Mouse (Mus musculus): Measurements from ENCODE around the gene Rffl.

- TF ChIP-seq POLR2A (IDR thresholded peaks at IDR 0.05; ENCODE audit: low read depth, low read length) (no peak), CTCF (conservative IDR thresholded peaks at IDR 0.05; ENCODE audit: insufficient read depth, insufficient read length, low read depth, low read length) (no peak)
These were observed 115.1 kb downstream of the Rffl start for GRCm38 (mm10) chr11:82755919-82756318.

Data from kidney, adult 2 months (tissue).